Mouse (Mus musculus): ENCODE results near the gene Nxph1. TPM values are rescaled to one million over a fixed set of nuclear protein-coding genes. Genes with fewer than 3 reads are reported as not detected.

Gene Nxph1
- total RNA-seq, 2 experiments from 2014 or later = not detected

- intact Hi-C loops (cut with DNase I) = no loop called here
- no peak for DNase-seq
These were observed 149.1 kb downstream of the Nxph1 start for GRCm38 (mm10) chr6:9097345-9097744.

- DNase-seq = no peak
- intact Hi-C loops (cut with DNase I) = no loop called here
These were observed 159.1 kb downstream of the Nxph1 start for GRCm38 (mm10) chr6:9107366-9107765.

- intact Hi-C loops (cut with DNase I) = no loop called here
- DNase-seq = no peak
These were observed 170.9 kb downstream of the Nxph1 start for GRCm38 (mm10) chr6:9119136-9119535.

- DNase-seq = no peak
- intact Hi-C loops (cut with DNase I) = no loop called here
These were observed 176.2 kb downstream of the Nxph1 start for GRCm38 (mm10) chr6:9124321-9124914.

GRCm38 (mm10) chr6:9133589-9134279 is 185.5 kb downstream of the Nxph1 start:
- no peak for DNase-seq
- intact Hi-C loops (cut with DNase I) = no loop called here

- intact Hi-C loops (cut with DNase I) = no loop called here
- DNase-seq = no peak
These were observed 199.7 kb downstream of the Nxph1 start for GRCm38 (mm10) chr6:9147966-9148365.

GRCm38 (mm10) chr6:9149791-9150190 is 201.6 kb downstream of the Nxph1 start:
- DNase-seq = no peak
- intact Hi-C loops (cut with DNase I) = no loop called here

- intact Hi-C loops (cut with DNase I) = no loop called here
- DNase-seq = no peak
These were observed 211.0 kb downstream of the Nxph1 start for GRCm38 (mm10) chr6:9159191-9159590.

- intact Hi-C loops (cut with DNase I) = no loop called here
- no peak for DNase-seq
These were observed 234.2 kb downstream of the Nxph1 start for GRCm38 (mm10) chr6:9182477-9182876.

- no peak for DNase-seq
- intact Hi-C loops (cut with DNase I) = no loop called here
These were observed 262.5 kb downstream of the Nxph1 start for GRCm38 (mm10) chr6:9210730-9211129.

- intact Hi-C loops (cut with DNase I) = no loop called here
- no peak for DNase-seq
These were observed 272.7 kb downstream of the Nxph1 start for GRCm38 (mm10) chr6:9220724-9221453.

GRCm38 (mm10) chr6:9234802-9235201 is 286.6 kb downstream of the Nxph1 start:
- DNase-seq = no peak
- intact Hi-C loops (cut with DNase I) = loop anchor here (10.0 kb wide), 1 partner anchor 300 kb away; no protein-coding TSS in a partner anchor

GRCm38 (mm10) chr6:9267998-9268397 is 319.8 kb downstream of the Nxph1 start:
- intact Hi-C loops (cut with DNase I) = no loop called here
- no peak for DNase-seq

Other genes with a start within 250 kb of the Nxph1 start
- gene Ica1, start 169.9 kb upstream of the Nxph1 start, total RNA-seq (2021) = 1 to 10 TPM; 6.3 to 9.1 TPM